Mouse (Mus musculus) heart, embryonic 12.5 days (tissue): ENCODE data around the gene Gsg1l2. TPM values are rescaled to one million over a fixed set of nuclear protein-coding genes. Genes with fewer than 3 reads are reported as not detected.

Source experiments
- ATAC-seq: fragments of 200-750 bp; cut with Nextera tagmentation; 2 replicates; pipeline ENCODE4 v1.8.0; 2017; ENCODE audit warnings: moderate TSS enrichment, moderate library complexity; ENCODE audit not compliant: insufficient number of reproducible peaks, low FRiP score
- H3K27ac ChIP-seq: fragments of 300-500 bp; sonication (generic); 2 replicates; pipeline ENCODE4 v1.5.1; 2016; ENCODE audit warnings: mild to moderate bottlenecking, moderate library complexity; ENCODE audit not compliant: poor library complexity, severe bottlenecking
- H3K27me3 ChIP-seq: fragments of 300-500 bp; sonication (generic); replicated peaks from 2 replicates; pipeline ENCODE4 v1.6.1; 2016; ENCODE audit warnings: mild to moderate bottlenecking, moderate library complexity
- H3K36me3 ChIP-seq: fragments of 300-500 bp; sonication (generic); 2 replicates; pipeline ENCODE4 v1.6.1; 2016; ENCODE audit warnings: mild to moderate bottlenecking, moderate library complexity
- H3K4me1 ChIP-seq: fragments of 300-500 bp; sonication (generic); replicated peaks from 2 replicates; pipeline ENCODE4 v1.6.1; 2016; ENCODE audit warnings: mild to moderate bottlenecking
- H3K4me2 ChIP-seq: fragments of 300-500 bp; sonication (generic); 2 replicates; pipeline ENCODE4 v1.6.1; 2016; ENCODE audit warnings: mild to moderate bottlenecking, moderate library complexity
- H3K4me3 ChIP-seq: fragments of 300-500 bp; sonication (generic); 2 replicates; pipeline ENCODE4 v1.5.1; 2016; ENCODE audit warnings: mild to moderate bottlenecking
- H3K9ac ChIP-seq: fragments of 300-500 bp; sonication (generic); 2 replicates; pipeline ENCODE4 v1.6.1; 2016; ENCODE audit warnings: mild to moderate bottlenecking, moderate library complexity
- H3K9me3 ChIP-seq: fragments of 300-500 bp; sonication (generic); replicated peaks from 2 replicates; pipeline ENCODE4 v1.6.1; 2016; ENCODE audit warnings: mild to moderate bottlenecking, moderate library complexity
- WGBS: fragments of 180-500 bp; shearing (Covaris S2); methylation state at CpG from one replicate; pipeline ENCODE4 v1.1.7; 2016; 5-methylcytosine and 5-hydroxymethylcytosine counted together
- polyA plus RNA-seq: library from polyadenylated mRNA; unstranded; fragments of >200 nt; fragmentation: Nextera tagmentation; extraction: Ambion mirVana; gene quantifications from 2 replicates; pipeline ENCODE4 v1.2.1, GENCODE M21; 2016

Gene Gsg1l2
- polyA plus RNA-seq: not detected in 2 replicates

DNA sequence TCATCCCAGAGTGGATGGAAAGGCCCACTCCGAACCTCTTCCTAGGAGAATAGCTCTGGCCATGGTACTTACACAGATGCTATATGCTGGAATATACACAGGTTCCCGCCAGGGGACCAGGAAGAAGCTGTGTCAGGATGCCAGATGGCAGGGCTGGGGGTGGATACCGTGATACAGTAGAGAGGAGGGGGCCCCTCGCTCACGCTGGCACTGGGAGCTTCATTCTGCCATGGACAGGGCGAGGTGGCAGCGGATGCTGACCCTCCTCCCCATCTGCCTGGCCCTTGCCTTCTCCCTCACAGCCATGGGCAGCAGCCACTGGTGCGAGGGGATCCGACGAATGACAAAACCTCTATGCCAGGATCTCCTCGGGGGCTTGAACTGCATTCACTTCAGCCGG is at the start of gene Gsg1l2:
Gene Gsg1l2, plus strand, starts transcription at position 230 of the 400 bp plus-strand sequence.
- H3K27ac ChIP-seq: no peak within 1 kb of the TSS
- 76% methylated on average over 12 of the region's 12 CpGs for WGBS
- no peaks in the 10 kb centered on the region for H3K27me3 ChIP-seq
- no peak within 1 kb of the TSS for H3K9ac ChIP-seq
- H3K9me3 ChIP-seq: no peaks in the 10 kb centered on the region
- ATAC-seq: no peak
- no peak within 1 kb of the TSS for H3K4me3 ChIP-seq
- H3K4me2 ChIP-seq: no peak within 1 kb of the TSS
- H3K4me1 ChIP-seq: no peaks in the 10 kb centered on the region
- H3K36me3 ChIP-seq: no peaks in the 10 kb centered on the region

DNA sequence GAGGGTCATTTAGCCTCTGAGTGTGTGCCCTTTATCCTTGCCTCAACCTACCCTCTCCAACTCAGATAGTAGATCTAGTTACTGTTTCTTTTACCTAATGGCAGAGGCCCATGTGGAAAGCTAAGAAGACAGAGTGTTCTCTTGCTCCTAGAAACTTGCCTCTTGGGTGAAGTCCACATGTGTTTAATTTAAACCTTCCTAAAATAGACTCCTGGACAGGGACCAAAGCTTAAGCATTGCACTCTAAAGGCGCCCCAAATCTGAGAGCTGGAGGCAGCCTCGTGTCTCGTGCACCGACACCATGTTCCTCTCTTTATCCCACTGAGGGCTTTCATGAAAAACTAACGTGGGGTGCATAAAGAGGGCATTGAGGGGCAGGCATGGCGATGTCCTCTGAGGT is 47.3 kb upstream of the Gsg1l2 start:
- Histone ChIP-seq H3K4me1 (0 out of 2 replicates have a peak, but pooled peaks cover 4% of the 10 kb centered on the region), H3K9ac (no peak overlapping the region), H3K9me3 (no peaks in the 10 kb centered on the region), H3K4me2 (no peak overlapping the region), H3K27me3 (no peaks in the 10 kb centered on the region), H3K4me3 (no peak overlapping the region), H3K27ac (no peak overlapping the region), H3K36me3 (no peaks in the 10 kb centered on the region)
- ATAC-seq: no peak
- 72% methylated on average over 6 of the region's 6 CpGs for WGBS

DNA sequence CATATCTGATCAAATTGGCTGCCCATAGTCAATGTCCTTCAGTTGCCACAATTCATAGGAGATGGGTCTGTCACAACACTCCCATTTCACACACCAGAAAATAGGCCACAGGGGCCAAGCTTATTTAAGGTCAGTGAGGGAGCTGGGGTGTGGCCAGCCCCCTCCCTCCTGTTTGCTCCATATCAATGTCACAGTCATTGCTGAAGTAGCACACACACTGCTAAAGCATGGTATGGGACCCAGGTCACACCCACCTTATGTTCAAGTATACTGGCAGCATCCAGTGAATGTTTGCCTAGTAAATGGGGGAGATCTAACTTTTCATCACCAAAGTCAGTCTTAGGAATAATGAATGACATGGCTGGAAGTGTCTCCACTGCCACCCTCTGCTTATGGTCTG is 45.7 kb upstream of the Gsg1l2 start:
- Histone ChIP-seq H3K4me2 (no peak overlapping the region), H3K27me3 (no peaks in the 10 kb centered on the region), H3K27ac (no peak overlapping the region), H3K36me3 (no peaks in the 10 kb centered on the region), H3K9me3 (no peaks in the 10 kb centered on the region), H3K9ac (no peak overlapping the region), H3K4me3 (no peak overlapping the region), H3K4me1 (0 out of 2 replicates have a peak, but pooled peaks cover 4% of the 10 kb centered on the region)
- no peak for ATAC-seq

DNA sequence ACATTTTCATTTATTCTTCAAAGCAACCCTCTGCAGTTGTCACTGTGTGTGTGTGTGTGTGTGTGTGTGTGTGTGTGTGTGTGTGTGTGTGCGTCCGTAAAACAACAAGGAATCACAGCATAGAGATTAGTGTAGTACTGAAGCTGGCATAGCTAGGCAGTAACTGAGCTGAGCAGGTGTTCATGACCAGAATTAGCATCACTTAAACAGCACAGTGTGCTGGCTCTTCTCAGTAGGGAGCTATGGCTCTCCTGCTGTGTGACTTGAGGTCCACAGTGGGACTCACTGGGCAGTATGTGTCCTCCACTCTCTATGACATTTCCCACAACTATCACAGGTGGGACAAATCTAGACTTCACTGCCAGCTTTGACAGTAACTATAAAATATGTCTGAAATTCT is 43.4 kb upstream of the Gsg1l2 start:
- Histone ChIP-seq H3K27me3 (no peaks in the 10 kb centered on the region), H3K4me2 (no peak overlapping the region), H3K27ac (no peak overlapping the region), H3K36me3 (no peaks in the 10 kb centered on the region), H3K4me3 (no peak overlapping the region), H3K9ac (no peak overlapping the region), H3K9me3 (no peaks in the 10 kb centered on the region), H3K4me1 (0 out of 2 replicates have a peak, but pooled peaks cover 4% of the 10 kb centered on the region)
- ATAC-seq: no peak
- 100% methylated on average over 2 of the region's 2 CpGs for WGBS

DNA sequence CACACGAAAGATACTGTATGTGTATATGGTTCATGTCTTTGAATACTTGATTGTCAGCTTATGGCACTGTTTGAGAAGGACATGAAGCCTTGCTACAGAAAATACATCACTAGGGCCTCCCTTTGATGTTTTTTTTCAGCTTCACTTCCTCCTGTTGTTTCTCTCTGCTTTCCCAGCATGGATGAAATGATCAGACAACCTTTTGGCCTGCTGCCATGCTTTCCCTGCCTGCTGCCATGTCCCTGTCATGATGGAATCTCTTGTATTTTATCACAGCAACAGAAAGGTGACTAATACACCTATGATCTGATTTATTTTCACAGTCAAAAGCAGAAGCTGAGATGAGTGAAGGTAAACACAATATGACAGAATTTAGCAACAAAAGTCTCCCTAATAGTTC is 40.7 kb upstream of the Gsg1l2 start:
- no peak overlapping the region for H3K4me3 ChIP-seq
- H3K4me2 ChIP-seq: no peak overlapping the region
- 54% methylated on average over 1 of the region's 1 CpGs for WGBS
- no peaks in the 10 kb centered on the region for H3K36me3 ChIP-seq
- H3K4me1 ChIP-seq: no peaks in the 10 kb centered on the region
- H3K27ac ChIP-seq: no peak overlapping the region
- ATAC-seq: no peak
- H3K27me3 ChIP-seq: no peaks in the 10 kb centered on the region
- H3K9ac ChIP-seq: no peak overlapping the region
- no peaks in the 10 kb centered on the region for H3K9me3 ChIP-seq

DNA sequence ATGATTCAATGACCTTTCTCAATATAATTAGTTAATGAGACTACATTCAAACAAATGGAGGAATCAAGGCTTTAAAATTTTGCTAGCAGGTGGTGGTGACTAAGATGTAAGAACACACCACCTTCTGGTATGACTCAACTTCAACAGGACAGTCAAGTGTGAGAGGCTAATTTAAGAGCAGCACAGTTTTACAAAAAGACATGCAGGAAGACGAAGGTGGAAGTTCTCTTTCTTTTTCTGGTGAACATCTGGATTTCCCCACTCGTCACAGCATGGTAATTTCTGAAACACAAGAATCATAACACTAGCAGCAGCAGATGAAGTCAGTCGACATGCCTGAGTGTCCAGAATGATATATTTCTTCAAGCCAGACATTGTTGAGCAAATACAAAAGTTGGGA is 39.8 kb upstream of the Gsg1l2 start:
- Histone ChIP-seq H3K9me3 (no peaks in the 10 kb centered on the region), H3K27ac (no peak overlapping the region), H3K36me3 (no peaks in the 10 kb centered on the region), H3K4me3 (no peak overlapping the region), H3K4me1 (no peaks in the 10 kb centered on the region), H3K4me2 (no peak overlapping the region), H3K9ac (no peak overlapping the region), H3K27me3 (no peaks in the 10 kb centered on the region)
- WGBS: 72% methylated on average over 3 of the region's 3 CpGs
- ATAC-seq: no peak

DNA sequence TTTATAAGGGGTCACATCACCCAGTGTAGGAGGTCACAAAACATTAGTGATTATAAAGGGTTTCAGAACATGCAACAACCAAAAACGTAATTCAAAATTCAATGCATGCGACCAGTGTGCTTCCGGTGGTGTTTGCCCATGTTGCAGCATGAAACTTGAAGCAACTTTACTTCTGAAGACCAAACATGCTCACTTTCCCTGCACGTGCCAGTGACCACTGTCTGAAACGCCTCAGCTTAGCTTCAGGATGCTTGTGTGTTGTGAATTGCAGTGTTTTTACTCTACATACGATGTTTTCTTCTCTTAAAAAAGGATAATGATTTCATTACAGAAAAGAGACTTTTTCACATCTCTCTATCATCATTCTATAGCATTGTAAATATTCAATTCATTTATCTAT is 36.1 kb upstream of the Gsg1l2 start:
- Histone ChIP-seq H3K27me3 (no peaks in the 10 kb centered on the region), H3K36me3 (no peaks in the 10 kb centered on the region), H3K9ac (no peak overlapping the region), H3K4me1 (no peaks in the 10 kb centered on the region), H3K27ac (no peak overlapping the region), H3K9me3 (no peaks in the 10 kb centered on the region), H3K4me2 (no peak overlapping the region), H3K4me3 (no peak overlapping the region)
- no peak for ATAC-seq
- WGBS: 75% methylated on average over 6 of the region's 6 CpGs

GRCm38 (mm10) chr11:67738846-67739490 is 35.4 kb upstream of the Gsg1l2 start:
- Histone ChIP-seq H3K4me1 (no peaks in the 10 kb centered on the region), H3K9me3 (no peaks in the 10 kb centered on the region), H3K36me3 (no peaks in the 10 kb centered on the region), H3K4me2 (no peak overlapping the region), H3K27me3 (no peaks in the 10 kb centered on the region), H3K4me3 (no peak overlapping the region), H3K9ac (no peak overlapping the region), H3K27ac (no peak overlapping the region)
- ATAC-seq: no peak
- 86% methylated on average over 5 of the region's 5 CpGs for WGBS

DNA sequence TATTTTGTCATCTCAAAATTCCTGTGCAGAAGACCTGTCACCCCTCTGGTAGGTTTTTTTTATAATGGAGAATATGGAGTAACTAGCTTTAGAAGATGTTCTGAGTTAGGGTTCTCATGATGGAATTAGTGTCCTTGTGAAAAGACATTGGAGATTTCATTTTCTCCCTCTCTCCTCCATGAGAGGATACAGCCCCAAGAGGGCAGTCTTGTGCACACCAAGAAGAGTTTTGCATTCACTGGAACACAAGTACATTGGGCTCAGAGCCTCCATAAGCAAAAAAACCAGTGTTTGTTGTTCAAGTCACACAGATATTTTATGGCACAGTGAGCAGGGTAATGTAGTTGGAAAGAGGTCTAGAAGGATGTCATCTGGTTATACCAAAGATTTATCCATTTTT is 32.8 kb upstream of the Gsg1l2 start:
- H3K4me3 ChIP-seq: no peak overlapping the region
- H3K4me2 ChIP-seq: no peak overlapping the region
- no peaks in the 10 kb centered on the region for H3K4me1 ChIP-seq
- H3K9ac ChIP-seq: no peak overlapping the region
- no peak overlapping the region for H3K27ac ChIP-seq
- no peak for ATAC-seq
- no peaks in the 10 kb centered on the region for H3K27me3 ChIP-seq
- H3K9me3 ChIP-seq: no peaks in the 10 kb centered on the region
- no peaks in the 10 kb centered on the region for H3K36me3 ChIP-seq

GRCm38 (mm10) chr11:67756287-67756686 is 18.1 kb upstream of the Gsg1l2 start:
- Histone ChIP-seq H3K9ac (no peak overlapping the region), H3K27ac (no peak overlapping the region), H3K27me3 (no peaks in the 10 kb centered on the region), H3K4me2 (no peak overlapping the region), H3K4me3 (no peak overlapping the region), H3K9me3 (no peaks in the 10 kb centered on the region), H3K4me1 (no peaks in the 10 kb centered on the region), H3K36me3 (no peaks in the 10 kb centered on the region)
- no peak for ATAC-seq
- WGBS: 88% methylated on average over 1 of the region's 1 CpGs

DNA sequence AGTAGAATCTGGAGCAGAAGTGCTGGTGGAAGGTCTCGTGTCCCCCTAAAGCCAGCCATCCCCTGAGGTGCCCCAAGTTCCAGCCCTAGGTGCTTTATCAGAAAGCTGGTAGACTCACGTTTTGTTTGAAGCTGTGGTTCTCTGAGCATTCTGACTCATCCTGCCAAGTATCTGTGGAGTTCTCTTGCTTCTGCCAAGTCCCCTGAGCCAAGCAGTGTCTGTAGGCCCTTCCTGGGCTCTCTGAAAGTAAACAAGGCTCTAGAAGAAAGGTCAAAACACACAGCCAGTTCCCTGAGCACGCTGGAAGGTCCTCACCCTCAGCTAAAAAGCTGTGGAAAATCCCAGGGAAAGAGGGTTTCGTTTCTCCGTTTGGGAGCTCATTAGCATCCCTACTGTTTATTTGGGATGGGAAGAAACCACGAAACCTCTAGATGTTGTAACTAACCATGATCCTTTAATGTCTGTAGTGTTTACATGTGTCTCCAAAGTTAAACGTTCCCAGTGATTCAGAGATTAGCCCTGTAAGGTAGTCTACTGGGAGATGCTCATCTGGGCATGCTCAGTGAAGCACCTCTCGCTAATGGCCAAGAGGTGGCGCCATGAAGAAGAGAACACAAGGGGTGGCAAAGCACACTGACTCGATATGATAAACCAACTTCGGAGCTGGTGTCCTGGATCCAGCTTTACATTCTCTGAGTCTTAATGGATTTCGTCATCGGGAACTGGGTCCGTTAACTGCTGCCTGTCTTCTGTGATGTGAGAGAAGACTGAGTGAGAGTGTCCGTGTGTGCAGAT is 16.8 kb upstream of the Gsg1l2 start:
- Histone ChIP-seq H3K4me2 (no peak overlapping the region), H3K36me3 (no peaks in the 10 kb centered on the region), H3K9me3 (no peaks in the 10 kb centered on the region), H3K4me3 (no peak overlapping the region), H3K4me1 (no peaks in the 10 kb centered on the region), H3K27me3 (no peaks in the 10 kb centered on the region), H3K9ac (no peak overlapping the region), H3K27ac (no peak overlapping the region)
- WGBS: 63% methylated on average over 15 of the region's 15 CpGs
- ATAC-seq: no peak
